Mouse (Mus musculus): Measurements from ENCODE around the gene Cyfip2. TPM values are rescaled to one million over a fixed set of nuclear protein-coding genes. Genes with fewer than 3 reads are reported as not detected.

Cyfip2 gene
- polyA plus RNA-seq, 1 experiment = 200 TPM

- no peak for DNase-seq
- WGBS = 90% methylated on average over 9 of the region's 9 CpGs
These were observed 140.5 kb downstream of the Cyfip2 start for GRCm38 (mm10) chr11:46172128-46172527.

GRCm38 (mm10) chr11:46169908-46170307, 142.8 kb downstream of the Cyfip2 start:
- TF ChIP-seq POLR2A (IDR thresholded peaks at IDR 0.05; ENCODE audit: borderline replicate concordance, insufficient read depth, low read length) (no peak), CTCF (IDR thresholded peaks at IDR 0.05; ENCODE audit: borderline replicate concordance, insufficient read depth, low read depth, low read length) (no peak)
- DNase-seq = peak in 1 of 2 experiments; percentile 29
- H3K27ac ChIP-seq (ENCODE audit: insufficient read depth, low read length) = no peak overlapping the region
- WGBS = 63% methylated on average over 3 of the region's 3 CpGs
- no peaks in the 10 kb centered on the region for H3K4me1 ChIP-seq (ENCODE audit: control insufficient read depth, insufficient read depth, low read length)
- no peaks in the 10 kb centered on the region; the same call in 1 of the 2 replicates for H3K27me3 ChIP-seq (ENCODE audit: control insufficient read depth, insufficient read depth, low read length)
- no peak overlapping the region for H3K4me3 ChIP-seq (replicated peaks; ENCODE audit: insufficient read depth, low read depth, low read length)

More at GRCm38 (mm10) chr11:46172128-46172527, 140.5 kb downstream of the Cyfip2 start:
- Histone ChIP-seq H3K27ac (ENCODE audit: insufficient read depth, low read length) (no peak overlapping the region), H3K4me3 (replicated peaks; ENCODE audit: insufficient read depth, low read depth, low read length) (no peak overlapping the region), H3K4me1 (ENCODE audit: control insufficient read depth, insufficient read depth, low read length) (no peaks in the 10 kb centered on the region), H3K27me3 (ENCODE audit: control insufficient read depth, insufficient read depth, low read length) (no peaks in the 10 kb centered on the region; the same call in 1 of the 2 replicates)
- TF ChIP-seq POLR2A (IDR thresholded peaks at IDR 0.05; ENCODE audit: borderline replicate concordance, insufficient read depth, low read length) = no peak
- no peak for TF ChIP-seq CTCF (IDR thresholded peaks at IDR 0.05; ENCODE audit: borderline replicate concordance, insufficient read depth, low read depth, low read length)

- no peak for TF ChIP-seq POLR2A (IDR thresholded peaks at IDR 0.05; ENCODE audit: borderline replicate concordance, insufficient read depth, low read length)
- no peak for TF ChIP-seq CTCF (IDR thresholded peaks at IDR 0.05; ENCODE audit: borderline replicate concordance, insufficient read depth, low read depth, low read length)
- H3K4me1 ChIP-seq (ENCODE audit: control insufficient read depth, insufficient read depth, low read length) = no peaks in the 10 kb centered on the region
- H3K27me3 ChIP-seq (ENCODE audit: control insufficient read depth, insufficient read depth, low read length) = no peaks in the 10 kb centered on the region; the same call in 1 of the 2 replicates
- H3K27ac ChIP-seq (ENCODE audit: insufficient read depth, low read length) = no peak overlapping the region; the same call in 1 of the 2 replicates
- 92% methylated on average over 7 of the region's 7 CpGs for WGBS
- DNase-seq = no peak
- H3K4me3 ChIP-seq (replicated peaks; ENCODE audit: insufficient read depth, low read depth, low read length) = no peak overlapping the region
These were observed 144.2 kb downstream of the Cyfip2 start for GRCm38 (mm10) chr11:46168506-46168905.

GRCm38 (mm10) chr11:46165866-46166585, 146.6 kb downstream of the Cyfip2 start, which contains the start of gene Nipal4:
TSS of gene Nipal4 (minus strand) at chr11:46166508.
- TF ChIP-seq POLR2A (IDR thresholded peaks at IDR 0.05; ENCODE audit: borderline replicate concordance, insufficient read depth, low read length) = no peak
- no peak for TF ChIP-seq CTCF (IDR thresholded peaks at IDR 0.05; ENCODE audit: borderline replicate concordance, insufficient read depth, low read depth, low read length)
- no peak within 1 kb of the TSS for H3K27ac ChIP-seq (ENCODE audit: insufficient read depth, low read length)
- H3K4me1 ChIP-seq (ENCODE audit: control insufficient read depth, insufficient read depth, low read length) = no peaks in the 10 kb centered on the region
- peak within 1 kb of the TSS; percentile 1 for H3K4me3 ChIP-seq (replicated peaks; ENCODE audit: insufficient read depth, low read depth, low read length)
- WGBS = 2% methylated on average over 40 of the region's 40 CpGs
- no peaks in the 10 kb centered on the region; the same call in 1 of the 2 replicates for H3K27me3 ChIP-seq (ENCODE audit: control insufficient read depth, insufficient read depth, low read length)
- DNase-seq = peak; percentile 15 to 20

GRCm38 (mm10) chr11:46157462-46157861, 155.2 kb downstream of the Cyfip2 start:
- Histone ChIP-seq H3K27me3 (ENCODE audit: control insufficient read depth, insufficient read depth, low read length) (no peaks in the 10 kb centered on the region), H3K4me1 (ENCODE audit: control insufficient read depth, insufficient read depth, low read length) (no peaks in the 10 kb centered on the region), H3K4me3 (replicated peaks; ENCODE audit: insufficient read depth, low read depth, low read length) (no peak overlapping the region), H3K27ac (ENCODE audit: insufficient read depth, low read length) (no peak overlapping the region)
- DNase-seq = no peak
- TF ChIP-seq CTCF (IDR thresholded peaks at IDR 0.05; ENCODE audit: borderline replicate concordance, insufficient read depth, low read depth, low read length) (no peak), POLR2A (IDR thresholded peaks at IDR 0.05; ENCODE audit: borderline replicate concordance, insufficient read depth, low read length) (no peak)

GRCm38 (mm10) chr11:46156945-46157344, 155.7 kb downstream of the Cyfip2 start:
- no peak for DNase-seq
- no peak overlapping the region for H3K4me3 ChIP-seq (replicated peaks; ENCODE audit: insufficient read depth, low read depth, low read length)
- no peaks in the 10 kb centered on the region for H3K4me1 ChIP-seq (ENCODE audit: control insufficient read depth, insufficient read depth, low read length)
- WGBS = 89% methylated on average over 8 of the region's 8 CpGs
- no peaks in the 10 kb centered on the region for H3K27me3 ChIP-seq (ENCODE audit: control insufficient read depth, insufficient read depth, low read length)
- TF ChIP-seq CTCF (IDR thresholded peaks at IDR 0.05; ENCODE audit: borderline replicate concordance, insufficient read depth, low read depth, low read length) (no peak), POLR2A (IDR thresholded peaks at IDR 0.05; ENCODE audit: borderline replicate concordance, insufficient read depth, low read length) (no peak)
- no peak overlapping the region for H3K27ac ChIP-seq (ENCODE audit: insufficient read depth, low read length)

GRCm38 (mm10) chr11:46146619-46147018, 166.0 kb downstream of the Cyfip2 start:
- no peak overlapping the region for H3K27ac ChIP-seq (ENCODE audit: insufficient read depth, low read length)
- DNase-seq = no peak
- WGBS = 93% methylated on average over 5 of the region's 5 CpGs
- H3K27me3 ChIP-seq (ENCODE audit: control insufficient read depth, insufficient read depth, low read length) = no peaks in the 10 kb centered on the region
- H3K4me3 ChIP-seq (replicated peaks; ENCODE audit: insufficient read depth, low read depth, low read length) = no peak overlapping the region
- TF ChIP-seq CTCF (IDR thresholded peaks at IDR 0.05; ENCODE audit: borderline replicate concordance, insufficient read depth, low read depth, low read length) = no peak
- no peak for TF ChIP-seq POLR2A (IDR thresholded peaks at IDR 0.05; ENCODE audit: borderline replicate concordance, insufficient read depth, low read length)
- no peaks in the 10 kb centered on the region for H3K4me1 ChIP-seq (ENCODE audit: control insufficient read depth, insufficient read depth, low read length)

All from cerebellum, adult 2 months (tissue).